Mouse (Mus musculus) kidney, embryonic 14.5 days (tissue): Measurements from ENCODE around the gene Add3. TPM values are rescaled to one million over a fixed set of nuclear protein-coding genes. Genes with fewer than 3 reads are reported as not detected.

Experiments used
- ATAC-seq: fragments of 200-750 bp; cut with Nextera tagmentation; 2 replicates; pipeline ENCODE4 v1.8.0; 2017; ENCODE audit warnings: moderate number of reproducible peaks, mild to moderate bottlenecking, moderate TSS enrichment, moderate library complexity; ENCODE audit not compliant: low FRiP score, low TSS enrichment
- H3K27ac ChIP-seq: fragments of 300-500 bp; sonication (generic); 2 replicates; pipeline ENCODE4 v1.5.1; 2014; ENCODE audit warnings: low read depth, mild to moderate bottlenecking, low read length, moderate library complexity, mixed read lengths
- H3K27me3 ChIP-seq: fragments of 300-500 bp; sonication (generic); 2 replicates; pipeline ENCODE4 v1.6.1; 2014; ENCODE audit warnings: mild to moderate bottlenecking, low read length; ENCODE audit not compliant: control insufficient read depth, insufficient read depth
- H3K36me3 ChIP-seq: fragments of 300-500 bp; sonication (generic); 2 replicates; pipeline ENCODE4 v1.6.1; 2014; ENCODE audit warnings: low read length, mixed read lengths; ENCODE audit not compliant: control insufficient read depth, insufficient read depth
- H3K4me1 ChIP-seq: fragments of 300-500 bp; sonication (generic); 2 replicates; pipeline ENCODE4 v1.6.1; 2014; ENCODE audit warnings: low read length, mixed read lengths; ENCODE audit not compliant: control insufficient read depth, insufficient read depth
- H3K4me2 ChIP-seq: fragments of 300-500 bp; sonication (generic); replicated peaks from 2 replicates; pipeline ENCODE4 v1.6.1; 2014; ENCODE audit warnings: low read depth, mild to moderate bottlenecking, low read length
- H3K4me3 ChIP-seq: fragments of 300-500 bp; sonication (generic); 2 replicates; pipeline ENCODE4 v1.5.1; 2014; ENCODE audit warnings: mild to moderate bottlenecking, low read length
- H3K9ac ChIP-seq: fragments of 300-500 bp; sonication (generic); 2 replicates; pipeline ENCODE4 v1.6.1; 2014; ENCODE audit warnings: low read depth, mild to moderate bottlenecking, low read length, moderate library complexity
- H3K9me3 ChIP-seq: fragments of 300-500 bp; sonication (generic); 2 replicates; pipeline ENCODE4 v1.6.1; 2016; ENCODE audit warnings: low read length; ENCODE audit not compliant: control insufficient read depth
- WGBS: fragments of 180-500 bp; shearing (Covaris S2); extraction: QIAGEN DNeasy Blood & Tissue Kit; methylation state at CpG from one replicate; pipeline ENCODE4 v1.1.7; 2014; 5-methylcytosine and 5-hydroxymethylcytosine counted together
- polyA plus RNA-seq: library from polyadenylated mRNA; unstranded; fragments of >200 nt; fragmentation: Nextera tagmentation; extraction: Ambion mirVana; gene quantifications from 2 replicates; pipeline ENCODE4 v1.2.1, GENCODE M21; 2014

Gene Add3
- polyA plus RNA-seq, 1 experiment from 2014 or later = 76.1 TPM

DNA sequence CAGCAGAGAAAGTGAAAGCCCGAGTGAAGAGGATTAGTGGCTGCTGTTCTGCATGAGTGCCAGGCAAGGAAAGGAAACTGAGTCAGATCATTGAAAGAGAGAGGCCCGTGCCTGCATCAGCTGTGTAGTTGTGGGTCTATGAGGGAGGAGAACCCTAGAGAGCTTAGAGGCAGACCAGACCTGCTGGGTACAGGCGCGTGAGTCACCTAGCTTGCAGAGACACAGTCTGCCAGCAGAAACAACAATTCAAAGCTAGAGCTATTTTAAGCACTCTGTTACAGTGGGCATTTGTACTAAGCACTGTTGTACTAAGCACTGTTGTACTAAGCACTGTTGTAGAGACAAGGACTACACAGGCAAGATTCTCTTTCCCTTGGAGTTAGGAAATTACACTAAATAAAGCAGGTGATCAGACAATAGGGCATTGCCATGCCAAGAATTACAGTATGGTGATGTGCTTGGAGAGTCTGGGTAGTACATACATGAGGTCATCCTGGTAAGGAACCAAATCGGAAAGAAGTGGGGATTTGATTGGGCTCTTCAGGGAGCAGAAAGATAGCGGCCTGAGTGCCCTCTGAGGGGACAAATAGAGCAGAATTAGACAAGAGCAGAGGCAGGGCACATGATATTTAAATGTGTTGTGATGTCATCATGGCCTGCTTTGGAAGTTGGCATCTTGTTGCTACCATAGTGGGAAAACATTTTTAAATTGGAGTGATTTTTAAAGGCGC lies 88.0 kb downstream of the Add3 start:
- H3K9me3 ChIP-seq = no peaks in the 10 kb centered on the region
- H3K4me2 ChIP-seq = no peak overlapping the region
- H3K27me3 ChIP-seq = no peaks in the 10 kb centered on the region
- no peak overlapping the region for H3K27ac ChIP-seq
- H3K36me3 ChIP-seq = peaks cover 36% of the 10 kb centered on the region
- ATAC-seq = no peak
- 96% methylated on average over 7 of the region's 7 CpGs for WGBS
- H3K9ac ChIP-seq = no peak overlapping the region
- no peaks in the 10 kb centered on the region for H3K4me1 ChIP-seq
- no peak overlapping the region for H3K4me3 ChIP-seq

DNA sequence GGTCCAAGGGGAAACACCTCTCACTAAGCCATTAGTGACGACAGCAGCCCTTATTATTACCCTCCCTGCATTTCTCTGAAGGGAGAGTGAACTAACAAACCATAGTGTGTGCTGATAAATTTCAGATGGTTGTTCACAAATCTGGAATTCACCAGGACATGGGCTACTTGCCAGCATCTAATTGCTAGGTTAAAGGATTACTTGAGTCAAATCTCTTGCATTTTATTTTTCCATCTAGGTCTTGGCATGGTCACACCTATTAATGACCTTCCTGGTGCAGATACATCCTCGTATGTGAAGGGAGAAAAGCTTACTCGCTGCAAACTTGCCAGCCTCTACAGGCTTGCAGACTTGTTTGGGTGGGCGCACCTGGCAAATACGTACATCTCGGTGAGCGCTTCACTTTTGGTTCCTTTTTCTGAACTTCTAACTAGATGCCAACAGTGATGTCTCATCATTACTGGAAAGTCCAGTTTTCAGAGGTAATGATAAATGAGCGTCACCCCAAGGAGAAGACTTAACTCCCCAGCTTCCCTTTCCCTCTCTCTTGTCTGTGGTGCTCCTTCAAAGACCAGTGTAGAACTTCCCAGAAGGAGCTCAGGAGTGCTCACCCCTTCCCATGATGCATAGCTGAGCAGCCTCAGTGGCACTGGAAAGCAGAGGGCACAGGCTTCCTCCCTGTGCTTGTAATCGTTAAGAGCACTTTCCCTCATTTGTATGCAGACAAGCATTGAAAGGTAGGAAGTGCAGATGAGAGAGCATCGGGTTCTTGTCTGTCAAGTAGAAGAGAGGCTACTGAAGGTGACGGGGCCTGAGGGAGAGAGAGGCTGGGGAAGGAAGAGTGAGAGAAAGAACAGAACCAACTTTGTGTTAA lies 90.9 kb downstream of the Add3 start:
- no peak overlapping the region for H3K4me2 ChIP-seq
- H3K27ac ChIP-seq = no peak overlapping the region
- 80% methylated on average over 11 of the region's 11 CpGs for WGBS
- H3K4me3 ChIP-seq = no peak overlapping the region
- no peaks in the 10 kb centered on the region for H3K9me3 ChIP-seq
- H3K27me3 ChIP-seq = no peaks in the 10 kb centered on the region
- no peaks in the 10 kb centered on the region for H3K4me1 ChIP-seq
- no peak overlapping the region for H3K9ac ChIP-seq
- no peak for ATAC-seq
- peaks cover 60% of the 10 kb centered on the region for H3K36me3 ChIP-seq

DNA sequence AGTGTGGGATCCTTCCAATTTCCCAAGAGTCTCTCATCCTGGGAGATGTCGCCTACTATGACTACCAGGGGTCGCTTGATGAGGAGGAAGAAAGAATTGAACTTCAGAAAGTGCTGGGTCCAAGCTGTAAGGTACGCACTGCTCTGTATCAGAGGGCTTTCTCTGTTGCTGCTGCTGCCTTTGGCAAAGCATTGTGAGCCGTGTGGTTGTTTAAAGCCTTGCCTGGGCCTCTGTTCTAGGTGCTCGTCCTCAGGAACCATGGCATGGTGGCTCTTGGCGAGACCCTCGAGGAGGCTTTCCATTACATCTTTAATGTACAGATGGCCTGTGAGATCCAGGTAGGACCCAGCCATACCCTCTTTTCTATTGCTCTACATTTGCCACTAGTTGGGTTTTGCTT lies 93.3 kb downstream of the Add3 start:
- Histone ChIP-seq H3K4me1 (no peaks in the 10 kb centered on the region), H3K9me3 (no peaks in the 10 kb centered on the region), H3K4me2 (no peak overlapping the region), H3K27ac (no peak overlapping the region), H3K36me3 (peaks cover 64% of the 10 kb centered on the region), H3K27me3 (no peaks in the 10 kb centered on the region), H3K9ac (no peak overlapping the region), H3K4me3 (no peak overlapping the region)
- no peak for ATAC-seq
- 95% methylated on average over 7 of the region's 7 CpGs for whole genome bisulfite sequencing

DNA sequence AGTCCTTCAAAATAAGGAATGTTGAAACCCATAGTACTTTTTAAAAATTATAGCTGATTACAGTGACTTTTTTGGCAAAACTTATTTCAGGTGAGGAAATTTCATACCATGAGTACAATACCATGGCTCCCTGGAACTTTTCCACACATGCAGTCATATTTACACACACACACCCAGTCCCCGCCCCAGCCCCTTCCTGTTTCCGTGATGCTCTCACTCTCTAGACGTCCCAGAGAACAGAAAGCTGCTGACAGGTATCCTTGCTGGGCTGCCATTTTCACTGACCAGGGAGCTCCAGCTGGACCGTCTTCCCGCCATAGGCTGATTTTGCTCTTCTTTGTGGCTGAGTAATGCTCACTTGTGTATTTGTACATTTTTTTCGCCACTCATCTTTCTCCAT lies 101.6 kb downstream of the Add3 start:
- no peak overlapping the region for H3K27ac ChIP-seq
- no peaks in the 10 kb centered on the region for H3K4me1 ChIP-seq
- no peaks in the 10 kb centered on the region for H3K27me3 ChIP-seq
- H3K9me3 ChIP-seq = no peaks in the 10 kb centered on the region
- no peak overlapping the region for H3K4me3 ChIP-seq
- no peak for ATAC-seq
- no peak overlapping the region for H3K9ac ChIP-seq
- H3K4me2 ChIP-seq = no peak overlapping the region
- H3K36me3 ChIP-seq = peaks cover 62% of the 10 kb centered on the region
- WGBS = 90% methylated on average over 6 of the region's 6 CpGs

DNA sequence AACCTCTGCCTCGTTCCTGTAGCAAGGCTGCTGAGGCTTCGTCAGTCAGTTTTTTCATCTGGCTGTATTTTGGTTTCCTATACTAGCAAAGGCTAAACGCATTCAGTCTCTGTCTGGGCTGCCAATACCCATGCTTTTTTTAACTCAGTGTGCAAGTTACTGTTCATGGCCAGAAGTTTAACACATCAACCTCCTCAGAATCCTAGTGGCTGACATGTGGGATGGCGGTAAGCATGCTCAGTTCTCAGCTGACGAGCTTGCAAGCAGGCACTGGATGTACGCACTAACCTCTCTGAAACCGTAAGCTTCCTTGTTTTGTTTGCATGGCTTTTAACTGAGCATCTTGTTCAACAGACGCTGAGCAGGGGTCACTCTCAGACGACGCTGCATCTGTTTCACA lies 103.7 kb downstream of the Add3 start:
- Histone ChIP-seq H3K27me3 (no peaks in the 10 kb centered on the region), H3K4me3 (no peak overlapping the region), H3K4me1 (no peaks in the 10 kb centered on the region; the same call in 1 of the 2 replicates), H3K9ac (no peak overlapping the region), H3K27ac (no peak overlapping the region), H3K4me2 (no peak overlapping the region), H3K9me3 (no peaks in the 10 kb centered on the region), H3K36me3 (peaks cover 47% of the 10 kb centered on the region)
- WGBS = 75% methylated on average over 10 of the region's 10 CpGs
- no peak for ATAC-seq

DNA sequence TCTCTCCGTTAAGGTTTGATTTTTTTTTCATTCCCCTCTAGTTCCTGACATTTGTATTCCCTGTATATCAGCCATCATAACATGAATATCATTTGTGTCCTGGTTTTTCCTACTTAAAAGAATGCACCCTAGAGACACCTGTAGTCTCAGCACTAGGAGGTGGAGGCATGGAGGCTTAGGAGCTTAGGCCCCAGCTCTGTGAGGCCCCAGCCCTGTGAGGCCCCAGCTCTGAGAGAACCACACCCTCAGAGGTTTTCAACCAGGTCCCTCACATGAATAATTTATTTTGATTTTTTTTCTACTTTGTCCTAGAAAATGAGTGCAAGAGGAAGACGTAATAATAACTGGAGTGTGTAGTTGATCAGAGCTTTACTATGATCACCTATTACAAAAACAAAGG lies 107.3 kb downstream of the Add3 start:
- Histone ChIP-seq H3K36me3 (peaks cover 33% of the 10 kb centered on the region), H3K4me3 (no peak overlapping the region), H3K4me1 (no peaks in the 10 kb centered on the region; the same call in 1 of the 2 replicates), H3K27me3 (no peaks in the 10 kb centered on the region), H3K9ac (no peak overlapping the region), H3K27ac (no peak overlapping the region), H3K4me2 (no peak overlapping the region), H3K9me3 (no peaks in the 10 kb centered on the region)
- 55% methylated on average over 2 of the region's 2 CpGs for WGBS
- no peak for ATAC-seq

DNA sequence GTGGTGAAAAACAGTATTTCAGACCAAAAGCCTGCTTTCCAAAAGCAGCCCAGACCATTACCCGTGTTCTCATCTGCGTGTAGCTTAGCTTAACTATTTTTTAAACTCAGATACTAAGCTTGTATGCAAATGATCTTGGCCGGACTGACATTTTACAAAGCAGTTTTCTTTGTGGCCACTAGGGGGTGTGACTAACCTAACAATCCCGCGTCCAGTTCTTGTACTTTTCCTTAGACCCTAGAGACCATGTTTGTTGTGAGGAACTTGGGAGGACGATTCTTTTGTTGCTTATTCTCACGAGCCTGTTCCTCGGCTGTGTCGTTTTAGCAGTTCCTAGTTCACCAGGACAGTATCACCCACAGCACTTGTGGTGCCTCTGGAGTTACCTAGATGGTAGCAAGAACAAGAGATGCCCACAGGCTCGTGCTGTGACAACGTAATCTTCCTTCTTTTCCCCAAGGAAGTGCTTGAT lies 107.8 kb downstream of the Add3 start:
- Histone ChIP-seq H3K4me3 (no peak overlapping the region), H3K9me3 (no peaks in the 10 kb centered on the region), H3K36me3 (peaks cover 28% of the 10 kb centered on the region; the same call in 1 of the 2 replicates), H3K27ac (no peak overlapping the region), H3K9ac (no peak overlapping the region), H3K4me2 (no peak overlapping the region), H3K27me3 (no peaks in the 10 kb centered on the region), H3K4me1 (no peaks in the 10 kb centered on the region; the same call in 1 of the 2 replicates)
- 16% methylated on average over 11 of the region's 11 CpGs for WGBS
- peak; percentile 44; the same call in 1 of the 2 replicates for ATAC-seq

DNA sequence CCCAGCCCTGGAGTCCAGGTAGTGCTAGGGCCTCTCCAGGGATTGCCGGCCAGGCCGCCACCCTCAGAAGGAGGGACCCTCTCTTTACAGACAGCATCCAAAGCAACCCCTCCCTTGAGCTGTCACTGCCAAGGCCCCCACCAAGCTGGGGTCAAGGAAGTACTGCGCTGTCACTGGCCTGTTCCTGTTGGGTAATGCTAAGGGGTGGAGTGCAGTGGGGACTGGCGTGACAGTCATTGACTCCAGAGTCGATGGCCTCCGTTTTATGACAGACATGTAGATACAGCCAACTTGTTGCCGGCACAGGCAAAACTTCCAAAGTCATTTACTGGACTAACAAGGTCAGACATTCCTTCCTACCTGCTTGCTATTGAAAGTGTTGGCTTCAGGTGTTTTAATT lies 110.8 kb downstream of the Add3 start:
- no peaks in the 10 kb centered on the region for H3K9me3 ChIP-seq
- H3K4me1 ChIP-seq = no peaks in the 10 kb centered on the region; the same call in 1 of the 2 replicates
- H3K4me3 ChIP-seq = no peak overlapping the region
- no peaks in the 10 kb centered on the region for H3K27me3 ChIP-seq
- 82% methylated on average over 7 of the region's 7 CpGs for WGBS
- peaks cover 15% of the 10 kb centered on the region; the same call in 1 of the 2 replicates for H3K36me3 ChIP-seq
- no peak overlapping the region for H3K4me2 ChIP-seq
- ATAC-seq = no peak
- no peak overlapping the region for H3K9ac ChIP-seq
- no peak overlapping the region for H3K27ac ChIP-seq

DNA sequence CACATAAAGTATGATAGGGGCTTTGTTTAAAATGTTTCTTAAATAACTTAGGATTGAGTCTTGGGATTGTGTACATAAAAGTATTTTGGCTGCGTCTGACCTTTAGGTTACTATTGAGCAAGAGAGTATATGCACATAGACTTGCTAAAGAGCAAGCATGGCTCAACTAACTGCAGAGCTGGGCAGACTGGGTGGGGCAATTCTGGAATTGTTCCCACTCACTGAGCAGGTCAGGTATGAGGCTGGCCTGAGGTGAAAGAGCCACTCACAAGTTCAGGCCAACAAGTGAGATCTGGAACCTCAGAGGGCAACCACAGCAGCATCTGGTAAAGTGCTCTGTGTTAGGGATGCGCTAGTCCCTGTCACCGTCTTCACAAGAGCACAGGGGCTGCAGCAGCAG lies 111.4 kb downstream of the Add3 start:
- no peak overlapping the region for H3K4me3 ChIP-seq
- H3K36me3 ChIP-seq = peaks cover 11% of the 10 kb centered on the region; the same call in 1 of the 2 replicates
- H3K9ac ChIP-seq = no peak overlapping the region
- no peak for ATAC-seq
- no peak overlapping the region for H3K4me2 ChIP-seq
- H3K27me3 ChIP-seq = no peaks in the 10 kb centered on the region
- 93% methylated on average over 3 of the region's 3 CpGs for WGBS
- H3K4me1 ChIP-seq = no peaks in the 10 kb centered on the region; the same call in 1 of the 2 replicates
- H3K27ac ChIP-seq = no peak overlapping the region
- H3K9me3 ChIP-seq = no peaks in the 10 kb centered on the region
